Mouse (Mus musculus) ovary, postnatal 10 days (tissue): ENCODE measurements around the gene Sbf1.

ENCODE experiments used
- DNase-seq: peaks from one replicate; pipeline ENCODE4 v3.0.0; 2022; ENCODE audit warnings: low spot score

Gene Sbf1

DNA sequence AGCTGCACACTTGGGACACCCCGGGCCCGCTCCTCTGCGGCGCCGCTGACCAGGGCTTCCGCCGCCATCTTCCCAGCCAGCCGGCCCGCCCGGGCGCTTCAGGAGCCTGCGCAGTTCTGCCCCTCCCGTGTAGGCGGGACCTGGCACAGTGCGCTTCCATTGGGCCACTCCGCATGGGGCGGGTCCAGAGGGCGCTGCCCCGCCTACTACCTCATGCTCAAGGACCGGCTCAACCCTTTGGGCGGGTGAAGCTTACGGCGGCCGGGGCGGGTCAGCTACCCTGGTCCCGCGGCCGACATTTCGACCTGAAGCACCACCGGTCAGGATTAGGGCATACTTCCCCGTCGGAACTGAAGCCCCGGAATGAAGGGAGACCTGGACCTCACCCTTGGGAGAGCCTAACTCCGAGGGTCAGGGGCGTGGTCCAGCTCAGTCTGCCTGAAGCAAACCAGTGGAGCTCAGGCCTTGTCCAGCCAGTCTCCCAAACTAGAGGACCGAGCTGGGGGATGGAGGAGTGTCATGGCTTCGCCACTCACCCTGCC, at the start of gene Sbf1:
Sbf1 (minus strand) TSS at position 122 of the 542 bp plus-strand sequence.
- DNase-seq: peak; percentile 90

GRCm38 (mm10) chr15:89363051-89363450, 47.9 kb upstream of the Sbf1 start:
- DNase-seq: no peak

DNA sequence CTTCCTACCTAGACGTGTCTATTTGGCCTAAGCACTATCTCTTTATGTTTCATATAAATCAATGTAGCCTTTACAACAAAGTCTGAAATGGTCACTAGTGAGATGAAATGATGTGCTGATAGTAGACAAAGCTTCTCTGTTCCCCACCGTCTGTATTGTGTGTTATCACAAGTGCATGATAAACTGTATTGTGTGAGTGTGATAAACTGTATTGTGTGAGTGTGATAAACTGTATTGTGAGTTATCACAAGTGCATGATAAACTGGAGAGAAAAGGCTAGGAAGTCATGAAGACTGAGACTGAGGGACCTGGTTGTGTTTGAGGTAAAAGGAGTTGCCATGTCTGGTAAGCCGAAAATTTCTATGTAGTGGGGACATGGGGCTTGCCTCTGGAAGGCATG, 43.7 kb upstream of the Sbf1 start:
- no peak for DNase-seq

DNA sequence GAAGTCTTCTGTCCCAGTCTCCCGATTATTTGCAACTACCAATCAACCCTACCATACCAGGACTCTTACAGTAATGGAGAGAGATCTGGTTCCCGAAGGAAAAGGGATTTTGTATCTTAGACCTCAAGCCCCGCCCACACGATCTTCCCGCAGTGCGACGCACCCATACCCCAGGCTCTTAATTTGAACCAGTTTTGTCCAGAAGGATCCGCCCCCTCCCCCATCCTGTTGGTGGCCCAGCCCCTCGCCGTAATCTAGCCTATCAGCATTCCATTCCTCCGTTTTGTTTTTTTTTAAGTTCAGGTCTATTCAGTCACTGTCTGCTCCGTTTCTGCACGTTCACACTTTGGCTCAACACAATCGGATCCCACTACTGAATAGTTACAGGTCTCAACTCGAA, 41.3 kb upstream of the Sbf1 start:
- no peak for DNase-seq

- DNase-seq: peak; percentile 82
These were observed 40.4 kb upstream of the Sbf1 start, which contains the start of the genes Lmf2 and Ncaph2 for GRCm38 (mm10) chr15:89355241-89356187. TSS of gene Lmf2 (minus strand) at chr15:89355659. TSS of gene Ncaph2 (plus strand) at chr15:89355719.

DNA sequence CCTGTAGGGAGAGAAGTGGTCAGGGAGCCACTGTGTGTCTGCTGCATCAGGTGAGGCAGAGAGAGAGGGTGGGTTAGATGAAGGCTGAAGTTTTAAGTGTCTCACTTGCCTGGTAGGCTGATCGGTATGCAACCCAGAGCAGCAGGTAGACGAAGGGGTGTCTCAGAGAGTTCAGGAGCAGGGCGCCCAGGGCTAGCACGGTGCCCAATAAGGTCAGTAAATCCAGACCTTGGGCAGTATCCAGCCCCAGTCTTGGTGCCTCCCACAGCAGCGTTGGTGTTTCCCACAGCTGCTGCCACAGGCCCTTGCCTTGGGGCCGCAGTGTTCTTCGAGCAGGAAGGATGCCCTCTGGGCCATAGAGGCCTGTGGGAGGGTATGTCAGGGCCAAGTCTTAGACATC, 39.3 kb upstream of the Sbf1 start:
- DNase-seq: no peak

GRCm38 (mm10) chr15:89353837-89354236, 38.7 kb upstream of the Sbf1 start:
- no peak for DNase-seq

GRCm38 (mm10) chr15:89352795-89353194, 37.7 kb upstream of the Sbf1 start:
- DNase-seq: no peak

DNA sequence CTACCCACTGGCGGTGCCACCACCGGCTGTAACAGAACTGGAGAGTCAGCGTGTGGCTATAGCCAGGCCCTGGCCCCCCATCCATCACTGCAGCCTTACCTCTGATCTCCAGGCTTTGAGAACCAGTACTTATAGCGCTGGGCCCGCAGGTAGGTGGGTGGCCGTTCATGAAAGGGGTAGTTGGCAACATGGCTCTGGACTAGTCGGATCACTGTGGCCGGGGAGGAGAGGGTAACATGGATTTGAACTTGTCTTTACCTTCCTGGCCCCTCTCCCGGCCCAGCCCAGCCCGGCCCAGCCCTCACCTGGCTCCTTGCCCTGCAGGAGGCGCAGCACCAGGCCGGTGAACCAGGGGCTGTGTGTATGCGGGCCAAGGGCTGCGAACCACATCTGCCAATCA, 36.9 kb upstream of the Sbf1 start:
- no peak for DNase-seq

DNA sequence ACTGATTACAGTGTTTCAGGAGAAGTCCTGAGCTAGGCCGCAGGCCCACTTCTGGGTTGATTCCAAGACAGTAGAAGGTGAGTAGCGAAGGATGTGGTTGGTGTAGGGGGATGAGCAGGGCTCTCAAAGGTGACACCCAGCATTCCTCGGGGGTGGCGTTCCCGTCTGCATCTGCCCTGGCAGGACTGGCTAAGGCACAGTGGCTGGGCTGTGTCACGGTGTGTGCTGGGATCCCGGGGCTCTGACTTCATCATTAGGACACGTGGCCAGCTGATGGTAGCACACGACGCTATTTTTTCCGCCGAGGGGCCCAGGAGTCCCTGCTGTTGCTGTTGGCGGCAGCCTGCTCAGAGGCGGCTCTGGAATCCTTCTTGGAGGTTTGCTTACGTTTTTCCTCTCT, 36.2 kb upstream of the Sbf1 start:
- no peak for DNase-seq

DNA sequence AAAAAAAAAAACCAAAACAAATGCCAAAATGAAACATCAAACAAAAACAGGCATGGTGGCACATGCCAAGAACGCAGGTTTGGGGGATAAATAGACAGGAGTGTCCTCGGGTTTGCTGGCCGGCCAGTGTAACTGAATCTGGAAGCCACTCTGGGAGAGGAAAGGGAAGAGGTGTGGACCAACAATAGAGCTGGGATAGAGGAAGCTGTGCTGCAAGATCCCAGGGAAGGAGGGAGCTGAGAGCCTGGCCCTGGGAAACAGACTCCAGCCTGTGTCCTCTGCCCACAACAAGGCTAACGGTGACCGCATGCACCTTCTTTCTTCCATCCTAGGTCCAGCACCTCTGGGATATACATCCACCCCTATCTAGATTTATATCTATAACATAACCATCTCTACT, 35.3 kb upstream of the Sbf1 start:
- DNase-seq: no peak

DNA sequence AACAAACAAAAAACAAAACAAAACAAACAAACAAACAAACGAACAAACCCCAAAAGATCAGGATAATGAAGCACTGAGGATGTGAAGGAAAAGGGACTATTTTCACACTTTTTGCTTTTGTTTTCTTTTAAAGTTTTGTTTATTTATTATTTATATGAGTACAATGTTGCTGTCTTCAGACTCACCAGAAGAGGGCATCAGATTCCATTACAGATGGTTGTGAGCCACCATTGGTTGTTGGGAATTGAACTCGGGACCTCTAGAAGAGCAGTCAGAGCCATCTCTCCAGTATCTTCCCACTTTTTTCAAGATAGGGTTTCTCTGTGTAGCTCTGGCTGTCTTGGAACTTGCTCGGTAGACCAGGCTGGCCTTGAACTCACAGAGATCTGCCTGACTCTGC, 28.2 kb upstream of the Sbf1 start:
- no peak for DNase-seq

- no peak for DNase-seq
These were observed 26.6 kb upstream of the Sbf1 start for GRCm38 (mm10) chr15:89341678-89342077.

- DNase-seq: no peak
These were observed 25.0 kb upstream of the Sbf1 start for GRCm38 (mm10) chr15:89340136-89340535.

DNA sequence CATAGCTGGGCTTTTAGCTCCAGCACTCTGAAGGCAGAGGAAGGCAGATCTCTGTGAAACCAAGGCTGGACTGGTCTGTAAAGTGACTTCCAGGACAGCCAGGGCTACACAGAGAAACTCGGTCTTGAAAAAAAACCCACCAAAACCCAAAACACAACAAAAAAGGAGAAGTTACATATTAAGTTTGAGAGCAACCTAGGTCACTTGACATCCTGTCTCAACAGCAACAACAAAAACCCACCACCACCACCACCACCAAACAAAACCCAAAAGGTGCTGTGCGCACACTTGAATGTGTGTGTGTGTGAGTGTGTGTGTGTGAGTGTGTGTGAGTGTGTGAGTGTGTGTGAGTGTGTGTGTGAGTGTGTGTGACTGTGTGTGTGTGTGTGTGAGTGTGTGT, 24.6 kb upstream of the Sbf1 start:
- no peak for DNase-seq

GRCm38 (mm10) chr15:89336422-89336821, 21.3 kb upstream of the Sbf1 start:
- DNase-seq: no peak

DNA sequence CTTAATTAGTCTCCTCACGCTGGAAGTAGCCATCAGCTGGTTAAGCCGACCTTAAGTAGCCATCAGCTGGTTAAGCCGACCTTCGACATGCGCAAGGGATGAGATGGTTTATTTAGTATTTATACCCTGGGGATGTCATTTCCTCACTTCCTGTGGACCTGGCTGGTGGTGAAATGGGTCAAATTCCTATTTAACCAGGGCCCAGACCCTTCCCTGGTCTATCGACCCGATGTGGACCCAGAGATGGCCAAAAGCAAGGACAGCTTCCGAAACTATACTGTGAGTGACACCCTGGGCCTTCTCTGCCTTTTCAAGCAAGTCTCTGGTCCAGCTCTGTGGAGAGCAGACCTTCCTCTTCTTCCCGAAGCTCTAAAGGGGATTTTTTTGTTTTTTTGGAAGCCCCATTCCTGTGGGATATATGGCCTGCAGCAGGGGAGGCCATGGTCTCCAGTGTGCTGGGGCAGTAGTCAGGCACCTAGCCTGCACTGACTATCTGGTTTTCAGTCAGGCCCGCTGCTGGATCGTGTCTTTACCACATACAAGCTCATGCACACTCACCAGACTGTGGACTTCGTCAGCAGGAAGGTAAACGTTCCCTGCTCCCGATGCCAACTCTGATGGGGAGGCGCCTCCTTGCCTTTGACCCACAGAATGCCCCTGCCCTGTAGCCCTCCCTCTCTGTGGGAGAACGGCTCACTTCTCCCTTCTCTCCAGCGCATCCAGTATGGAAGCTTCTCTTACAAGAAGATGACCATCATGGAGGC, 19.8 kb upstream of the Sbf1 start:
- no peak for DNase-seq

- no peak for DNase-seq
These were observed 19.2 kb upstream of the Sbf1 start, which contains the start of gene Miox for GRCm38 (mm10) chr15:89334271-89334670. TSS of gene Miox (plus strand) at chr15:89334398.

DNA sequence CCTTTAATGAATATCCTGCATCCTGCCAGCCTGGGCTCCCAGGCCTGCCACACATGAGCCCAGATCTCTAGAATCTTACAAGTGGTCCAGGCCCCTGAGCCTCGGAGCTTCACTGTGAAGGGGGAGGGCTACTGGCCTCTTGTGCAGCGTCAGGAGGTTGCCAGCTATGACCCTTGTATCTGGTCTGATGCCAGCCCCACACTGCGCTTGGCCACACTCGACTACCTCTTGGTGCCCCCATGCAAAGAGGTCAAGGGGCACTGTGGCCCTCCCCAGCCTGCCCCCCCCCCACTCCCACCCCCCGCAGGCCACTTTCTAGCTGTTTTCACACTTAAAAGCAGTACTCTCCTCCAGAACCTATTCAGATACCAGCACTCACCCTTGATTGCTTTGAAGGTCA, 11.3 kb upstream of the Sbf1 start:
- DNase-seq: no peak

DNA sequence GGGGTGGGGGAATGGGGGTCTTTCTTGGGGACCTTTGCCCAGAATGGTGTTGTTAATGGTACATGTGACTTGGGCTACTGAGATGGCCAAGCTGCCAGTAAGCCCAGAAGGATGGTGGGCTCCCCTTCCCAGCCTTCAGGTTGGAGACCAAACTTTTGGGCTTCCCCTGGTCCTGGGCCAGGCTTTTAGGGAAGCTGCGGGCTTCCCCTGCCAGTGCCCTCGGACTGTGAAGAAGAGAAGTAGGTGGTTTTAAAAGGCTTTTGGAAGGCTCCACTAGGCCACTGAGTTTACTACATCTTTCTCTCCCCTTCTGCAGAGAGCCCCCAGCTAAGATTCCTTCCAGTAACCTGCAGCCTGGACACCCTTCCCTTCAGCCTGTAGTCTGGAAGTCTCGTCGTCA, 8.5 kb upstream of the Sbf1 start:
- DNase-seq: no peak

DNA sequence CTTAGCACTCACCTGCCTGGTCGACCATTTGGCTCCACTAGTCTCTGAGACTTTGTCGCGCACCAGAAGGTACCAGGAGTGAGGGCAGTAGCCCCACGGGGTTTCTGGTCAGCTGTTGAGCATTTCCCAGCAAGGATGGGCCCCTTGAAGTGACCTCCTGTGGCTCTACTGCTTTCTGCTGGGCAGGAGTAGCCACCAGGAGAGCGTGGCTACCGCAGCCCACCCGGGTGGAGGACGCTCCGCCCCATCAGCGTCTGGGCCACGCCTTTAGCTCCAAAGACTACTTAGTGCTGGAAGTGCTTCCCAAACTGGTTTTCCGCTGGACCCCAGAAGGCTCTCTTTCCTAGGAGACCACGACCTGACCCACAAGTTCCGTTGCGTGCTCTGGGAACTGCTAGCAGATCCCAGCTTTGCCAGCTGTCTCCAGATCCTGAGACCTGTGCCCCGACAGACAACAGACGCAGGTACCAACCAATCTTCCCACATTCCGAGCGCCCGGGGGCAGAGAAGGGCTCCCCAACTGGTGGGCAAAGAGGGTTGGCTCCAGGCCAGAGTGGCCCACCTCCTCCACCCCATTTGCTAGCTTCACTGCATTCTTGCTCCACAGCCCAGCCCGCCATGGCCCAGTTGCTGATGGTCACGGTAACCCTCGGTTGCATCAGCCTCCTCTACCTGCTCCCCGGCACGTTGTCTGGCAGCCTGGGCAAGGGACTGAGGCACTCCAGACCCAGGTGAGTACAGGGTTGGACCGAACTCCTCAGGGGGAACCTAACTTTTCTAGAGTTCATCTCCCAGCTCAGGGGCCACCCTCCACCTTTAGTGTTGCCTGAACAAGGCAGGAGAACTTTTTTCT, 7.8 kb upstream of the Sbf1 start, which contains the start of gene Adm2:
Adm2 (plus strand) TSS at position 51 of the 853 bp plus-strand sequence.
- DNase-seq: no peak

DNA sequence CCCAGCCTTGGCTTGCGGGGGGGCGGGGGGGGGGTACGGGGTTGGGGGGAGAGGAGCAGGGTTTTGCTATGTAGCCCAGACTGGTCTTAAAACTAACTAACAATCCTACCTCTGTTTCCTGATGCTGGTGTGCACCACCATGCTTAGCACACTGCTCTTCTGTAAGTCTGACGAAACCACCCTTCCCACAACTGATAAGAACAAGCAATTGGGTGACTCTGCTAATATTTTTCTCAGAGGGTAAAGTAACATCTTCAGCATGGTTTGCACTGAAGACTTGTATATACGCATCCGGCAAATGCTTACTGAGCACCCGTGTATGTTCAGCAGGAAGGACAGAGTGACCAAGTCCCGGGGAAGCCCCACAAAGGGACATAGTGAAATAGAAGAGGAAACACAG, 6.2 kb upstream of the Sbf1 start:
- DNase-seq: no peak
